Mouse (Mus musculus): ENCODE measurements at regions not wholly inside any gene's neighbourhood (a gene's known extent, or its start where the extent isn't known, plus 50 kb on each side); places are given as distances from the start of the nearest gene placed in this dataset.
"Not testable (repeated sequence)": the region's sequence is repeated elsewhere in the genome, so short reads cannot be mapped to it uniquely, and the experiment has no call there.

DNA sequence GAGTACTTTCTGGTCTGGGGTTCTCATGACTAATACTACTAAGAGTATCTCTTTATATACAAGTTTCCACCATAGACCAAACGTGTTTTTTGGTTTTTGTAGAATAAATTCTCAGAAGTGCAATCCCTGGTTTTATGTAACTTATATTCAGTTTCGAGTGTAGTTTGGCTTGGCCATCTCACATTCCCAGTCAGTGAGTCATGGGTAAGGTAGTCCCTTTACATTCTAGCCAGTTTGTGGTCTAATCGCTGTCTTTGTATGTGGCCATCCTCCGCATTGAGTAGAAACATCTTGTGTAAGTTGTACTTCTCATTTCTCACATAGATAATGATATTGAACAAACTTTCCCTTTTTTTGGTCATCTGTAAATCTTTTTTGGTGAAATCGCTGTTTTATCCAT lies 88.3 kb downstream of the Anxa5 start:
- in situ Hi-C loops (cut with MboI, MseI) = no loop called here

DNA sequence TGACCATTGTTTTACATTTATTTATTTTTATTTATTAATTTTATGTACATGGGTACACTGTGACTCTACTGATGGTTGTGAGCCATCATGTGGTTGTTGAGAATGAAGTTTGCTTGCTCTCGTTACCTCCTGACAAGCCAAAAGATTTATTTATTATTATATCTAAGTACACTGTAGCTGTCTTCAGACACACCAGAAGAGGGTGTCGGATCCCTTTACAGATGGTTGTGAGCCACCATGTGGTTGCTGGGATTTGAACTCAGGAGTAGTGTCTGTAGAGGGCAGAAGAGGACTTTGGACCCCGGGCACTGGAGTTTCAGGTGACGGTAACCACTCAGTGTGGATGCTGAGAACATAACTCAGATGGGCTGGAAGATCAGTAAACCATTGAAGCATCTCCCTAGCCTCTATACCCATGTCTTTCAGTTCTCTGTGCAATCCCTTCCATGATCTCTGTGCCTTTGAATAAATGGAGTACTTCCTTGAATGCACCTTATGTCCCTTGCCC lies 92.2 kb downstream of the Anxa5 start:
- in situ Hi-C loops (cut with MboI, MseI) = no loop called here

DNA sequence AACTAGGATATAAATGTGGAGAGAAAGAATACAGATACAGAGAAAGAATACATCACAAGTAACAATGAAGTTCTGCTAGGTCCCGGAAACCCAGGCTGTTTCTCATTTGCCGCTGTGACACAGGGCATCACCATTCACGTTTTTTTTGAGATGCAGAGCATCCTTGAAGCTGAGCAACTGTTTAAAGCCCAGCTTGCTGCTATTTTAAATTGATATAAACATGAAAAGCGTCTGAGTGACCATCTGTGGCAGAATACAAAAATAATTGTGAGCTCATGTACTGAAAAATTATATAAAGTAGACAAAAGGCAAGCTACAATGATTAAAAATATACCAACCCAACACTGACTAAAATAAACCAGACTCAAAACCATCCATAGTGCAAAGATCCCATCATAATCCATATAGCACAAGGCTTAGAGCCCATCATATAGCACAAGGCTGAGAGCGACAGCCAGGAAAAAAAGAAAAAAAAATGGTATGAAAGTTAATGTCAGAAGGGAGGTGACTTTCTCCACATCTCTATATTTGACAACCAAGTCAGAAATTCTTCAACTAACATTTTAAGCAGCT lies 94.0 kb downstream of the Anxa5 start:
- in situ Hi-C loops (cut with MboI, MseI) = no loop called here

DNA sequence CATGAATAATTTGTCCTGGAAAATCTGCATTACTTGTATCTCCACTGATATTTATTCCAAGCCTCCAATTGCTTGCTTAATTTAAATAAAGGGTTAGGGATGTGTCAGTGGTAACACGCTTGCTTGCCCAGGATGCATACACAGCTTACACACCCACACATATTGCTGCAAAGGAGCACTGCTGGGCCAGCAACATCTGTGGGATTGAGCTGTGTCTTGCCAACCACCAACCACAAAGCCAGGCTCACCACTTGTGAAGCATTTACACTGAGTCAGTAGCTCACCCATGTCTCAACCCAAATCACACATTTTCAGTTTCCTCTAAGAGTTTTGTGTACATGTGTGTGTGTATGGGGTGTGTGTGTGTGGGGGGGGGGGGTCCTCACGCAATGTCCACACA lies 100.0 kb downstream of the Anxa5 start:
- in situ Hi-C loops (cut with MboI, MseI) = no loop called here

DNA sequence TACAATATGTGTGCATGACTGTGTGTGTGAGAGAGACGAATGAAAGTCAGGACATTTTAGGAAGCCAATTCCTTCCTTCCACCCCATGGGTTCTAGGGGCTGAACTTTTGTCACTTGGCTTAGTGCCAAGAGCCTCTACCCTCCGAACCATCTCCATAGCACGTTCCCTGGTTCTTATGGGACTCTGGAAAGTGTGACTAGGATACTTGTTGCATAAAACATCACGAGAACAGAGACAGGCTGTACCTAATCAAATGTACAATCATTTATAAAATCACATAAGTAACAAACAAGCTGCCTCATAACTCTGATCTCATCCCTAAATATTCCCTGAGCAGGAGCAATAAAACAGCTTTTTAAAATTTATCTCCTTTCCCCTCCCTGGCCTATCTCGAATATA lies 100.8 kb downstream of the Anxa5 start:
- in situ Hi-C loops (cut with MboI, MseI) = no loop called here

DNA sequence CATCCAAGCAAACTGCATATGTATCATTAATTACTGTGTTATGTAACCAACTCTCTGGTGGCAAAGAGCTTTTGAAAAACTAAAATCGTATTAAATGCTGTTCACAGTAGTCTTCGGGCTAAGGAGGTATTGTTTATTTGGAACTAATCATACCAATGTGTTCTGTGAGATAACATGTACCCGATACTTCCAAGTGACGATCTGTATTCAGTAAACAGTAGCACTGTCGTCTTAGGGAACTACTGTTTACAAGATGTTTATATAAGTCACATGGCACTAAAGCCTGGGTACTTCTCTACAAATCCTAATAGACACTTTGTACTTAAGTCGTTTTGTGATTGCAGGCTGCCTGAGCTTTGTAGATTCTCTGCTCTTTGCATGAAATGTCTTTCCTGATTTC lies 114.8 kb downstream of the Anxa5 start:
- in situ Hi-C loops (cut with MboI, MseI) = no loop called here

DNA sequence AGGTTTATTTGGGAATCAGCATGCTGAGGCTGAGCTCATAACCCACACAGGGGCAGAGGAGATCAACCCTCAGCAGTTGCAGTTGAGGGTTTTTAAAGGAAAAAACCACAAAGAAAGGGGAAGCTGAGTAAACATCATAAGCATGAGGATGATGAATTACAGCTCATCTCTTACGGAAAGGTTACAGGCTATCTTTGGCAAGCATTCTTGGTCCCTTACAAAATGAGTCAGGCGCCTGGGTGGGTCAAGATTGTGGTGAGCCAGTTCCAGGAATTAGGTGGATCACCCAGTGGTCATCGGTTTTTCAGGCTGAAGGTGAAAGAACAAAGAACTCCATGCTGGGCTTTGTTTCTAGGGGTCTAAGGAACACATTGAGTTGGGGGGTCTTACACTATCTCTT lies 121.5 kb downstream of the Anxa5 start:
- in situ Hi-C loops (cut with MboI, MseI) = not testable (repeated sequence)

DNA sequence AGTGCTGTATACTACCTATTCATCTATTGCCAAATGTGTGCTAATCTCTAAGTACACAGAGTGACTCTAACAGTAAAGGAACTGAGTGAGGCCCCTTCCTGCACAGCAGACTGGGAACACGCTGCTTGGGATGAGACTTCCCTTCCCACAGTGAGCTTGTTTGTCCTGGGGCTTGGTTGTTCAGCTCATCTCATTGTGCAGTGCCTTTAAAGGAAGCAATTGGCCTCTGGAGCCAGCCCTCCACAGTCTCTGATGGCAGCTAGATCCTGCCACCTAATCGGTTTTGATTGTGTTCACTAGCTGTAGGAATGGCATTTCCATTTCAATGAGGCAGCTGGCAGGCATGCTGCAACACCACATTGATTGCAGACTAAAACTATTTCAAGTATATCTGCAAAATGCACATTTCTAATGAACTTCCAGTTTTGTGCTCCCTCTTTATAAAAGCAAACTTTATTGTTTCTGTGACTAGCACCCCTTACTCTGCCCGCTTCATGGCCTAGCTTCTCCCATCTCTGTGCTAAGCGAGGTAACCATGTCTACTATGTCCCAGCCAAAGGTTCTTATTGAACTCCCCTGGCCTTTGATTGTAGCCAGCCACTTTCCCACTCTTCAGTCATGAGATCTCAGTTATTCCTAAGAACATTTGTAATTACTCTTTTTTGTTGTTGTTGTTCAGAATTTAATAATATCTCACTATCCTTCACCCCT lies 123.5 kb downstream of the Anxa5 start:
- in situ Hi-C loops (cut with MboI, MseI) = no loop called here

DNA sequence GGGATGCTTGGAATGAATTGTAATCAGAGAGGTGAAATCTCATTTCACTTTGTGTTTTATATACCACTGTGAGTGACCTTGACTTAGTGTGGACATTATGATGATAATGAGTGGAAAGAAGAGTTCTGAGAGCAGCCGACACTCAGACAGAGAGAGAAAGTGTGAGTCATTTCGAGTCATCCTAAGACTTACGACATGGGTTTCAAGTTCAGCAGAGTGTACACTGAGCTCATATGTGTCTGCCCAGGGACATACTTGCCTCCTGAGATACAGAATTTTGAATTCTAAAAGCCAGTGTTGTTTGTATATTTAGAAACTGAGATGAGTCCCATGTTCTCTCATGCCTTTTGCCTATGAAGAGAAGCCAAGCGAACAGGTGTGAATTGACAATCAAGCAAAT lies 126.6 kb downstream of the Anxa5 start:
- in situ Hi-C loops (cut with MboI, MseI) = no loop called here

DNA sequence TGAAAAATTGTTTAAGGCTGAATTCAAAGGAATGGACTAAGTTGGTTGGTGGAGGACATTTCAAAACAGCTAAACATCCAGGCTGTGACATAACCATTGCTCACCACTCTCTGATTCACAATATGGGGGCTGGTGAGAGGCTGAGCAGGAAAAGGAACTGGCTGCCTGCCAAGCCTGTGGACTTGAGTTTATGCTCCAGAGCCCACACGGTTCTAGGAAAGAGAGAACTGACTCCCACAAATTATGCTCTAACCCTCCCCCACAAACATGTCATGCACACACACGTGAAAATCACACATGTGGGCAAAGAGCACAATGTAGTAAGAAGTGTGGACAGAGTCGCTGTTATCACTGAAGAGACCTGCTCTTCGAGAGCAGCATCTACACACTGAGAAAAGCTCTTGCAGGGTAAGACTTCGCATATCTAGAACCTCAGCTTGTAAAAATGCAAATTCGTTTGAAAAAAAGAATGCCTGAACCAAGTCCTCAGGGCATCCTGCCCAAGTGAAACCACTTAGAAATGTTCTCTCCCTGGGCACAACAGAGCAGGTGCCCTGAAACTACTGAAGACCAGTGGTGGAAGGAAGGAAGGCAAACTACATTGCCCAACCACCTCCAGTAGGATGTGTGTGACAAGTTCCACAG lies 118.9 kb upstream of the Qrfpr start:
- in situ Hi-C loops (cut with MboI, MseI) = no loop called here

DNA sequence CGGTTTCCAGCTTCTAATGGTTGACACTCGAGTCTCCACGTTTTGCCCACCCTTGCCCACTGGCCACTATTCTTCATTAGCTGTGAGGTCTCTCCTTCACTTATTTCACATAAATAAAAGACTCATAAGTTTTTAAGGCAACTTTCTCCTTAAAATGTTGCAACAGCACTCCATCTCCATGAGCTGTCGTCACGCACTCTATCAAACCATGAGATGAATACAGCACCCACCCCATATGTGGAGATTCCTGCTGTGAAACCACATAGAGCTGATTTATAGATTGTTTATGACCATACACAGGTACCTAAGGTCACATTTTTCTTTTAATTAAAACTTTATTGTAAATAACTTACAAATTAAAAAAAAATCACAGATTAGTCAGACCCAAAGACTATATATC lies 117.5 kb upstream of the Qrfpr start:
- in situ Hi-C loops (cut with MboI, MseI) = no loop called here

DNA sequence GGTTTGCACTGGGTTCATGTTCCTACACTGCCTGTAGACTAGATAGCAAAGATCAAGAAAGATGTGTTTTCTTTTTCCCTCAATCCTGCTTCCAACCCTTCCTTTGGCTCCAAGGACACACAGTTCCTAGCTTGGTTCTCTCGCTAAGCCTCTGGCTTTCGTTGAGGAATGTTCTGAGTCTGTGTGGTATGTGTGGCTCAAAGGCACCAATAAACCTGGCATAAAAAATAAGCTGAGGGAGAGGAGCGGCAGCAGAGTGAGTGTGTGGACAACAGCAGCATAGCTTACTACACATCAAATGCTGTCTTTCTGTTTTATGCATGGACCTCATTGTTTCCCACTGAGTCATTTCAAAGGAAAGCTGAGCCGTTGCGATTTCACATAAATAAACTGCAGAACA lies 112.2 kb upstream of the Qrfpr start:
- in situ Hi-C loops (cut with MboI, MseI) = no loop called here

DNA sequence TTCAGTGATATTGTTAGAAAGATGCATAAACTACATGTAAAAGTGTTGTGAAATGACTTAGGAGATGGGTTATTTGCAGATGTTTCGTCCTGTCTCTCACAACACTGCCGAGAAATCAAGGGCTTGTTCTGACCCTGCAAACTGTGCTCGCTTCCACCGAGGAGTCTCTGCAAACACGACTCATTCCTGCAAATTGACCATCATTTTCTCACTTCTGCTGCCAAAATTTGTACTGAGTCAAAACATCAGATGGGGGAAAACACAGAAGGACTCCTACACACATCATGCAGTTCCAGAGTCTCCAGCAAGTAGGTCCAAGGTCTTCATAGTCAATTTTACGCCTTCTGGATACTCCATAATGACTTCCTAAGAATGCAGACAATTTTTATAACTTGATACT lies 109.9 kb upstream of the Qrfpr start:
- in situ Hi-C loops (cut with MboI, MseI) = no loop called here

DNA sequence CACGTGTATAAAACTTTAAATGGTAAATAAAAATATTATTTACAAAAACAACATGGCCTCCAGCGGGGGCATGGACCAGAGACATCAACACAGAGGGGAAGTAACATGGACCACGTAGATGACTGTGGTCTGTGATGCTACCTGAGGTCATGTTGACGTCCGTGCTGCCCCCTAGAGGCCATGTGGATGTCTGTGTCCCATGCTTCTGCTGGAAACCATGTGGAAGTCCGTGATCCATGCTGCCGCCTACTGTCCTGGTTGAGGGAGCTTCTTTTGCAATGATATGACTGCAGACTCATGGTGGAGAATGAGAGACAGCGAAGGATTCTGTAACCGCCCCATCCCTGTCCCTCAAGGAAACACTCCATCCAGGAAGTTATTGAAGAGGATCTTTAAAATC lies 108.5 kb upstream of the Qrfpr start:
- in situ Hi-C loops (cut with MboI, MseI) = no loop called here

DNA sequence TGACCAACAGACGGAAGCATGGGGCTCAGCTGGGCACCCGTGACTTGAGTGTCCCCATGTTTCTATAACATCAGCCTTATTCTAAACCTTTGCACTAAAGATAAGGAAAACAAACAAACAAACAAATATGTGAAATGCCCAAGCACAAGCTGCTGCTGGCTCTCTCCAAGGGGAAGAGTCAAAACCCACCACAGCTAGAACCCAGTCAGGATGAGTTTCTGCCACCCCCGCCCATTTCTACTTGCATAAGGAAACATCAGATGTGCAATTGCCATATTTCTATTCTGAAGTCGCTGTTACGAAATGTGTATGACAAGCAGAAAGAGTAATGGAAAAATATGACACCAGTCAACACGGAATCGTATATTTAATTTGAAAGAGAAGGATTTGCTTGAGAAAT lies 107.5 kb upstream of the Qrfpr start:
- in situ Hi-C loops (cut with MboI, MseI) = no loop called here

DNA sequence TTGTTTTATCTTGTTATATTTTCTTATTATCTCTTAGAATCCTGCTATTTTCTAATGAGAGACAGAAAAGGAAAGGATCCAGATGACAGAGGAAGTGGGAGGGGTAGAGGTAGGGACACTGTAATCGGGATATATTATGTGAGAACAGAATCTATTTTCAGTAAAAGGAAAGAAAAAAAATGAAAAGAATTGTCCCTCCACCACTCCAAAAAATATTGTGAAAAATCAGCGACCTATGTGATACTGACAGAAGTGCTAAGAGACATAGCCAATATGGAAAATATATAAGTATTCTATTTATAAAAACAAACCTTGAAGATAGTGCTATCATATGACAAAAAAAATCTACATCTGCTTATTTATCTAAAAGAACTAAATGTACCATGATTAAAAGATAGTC lies 106.8 kb upstream of the Qrfpr start:
- in situ Hi-C loops (cut with MboI, MseI) = no loop called here

DNA sequence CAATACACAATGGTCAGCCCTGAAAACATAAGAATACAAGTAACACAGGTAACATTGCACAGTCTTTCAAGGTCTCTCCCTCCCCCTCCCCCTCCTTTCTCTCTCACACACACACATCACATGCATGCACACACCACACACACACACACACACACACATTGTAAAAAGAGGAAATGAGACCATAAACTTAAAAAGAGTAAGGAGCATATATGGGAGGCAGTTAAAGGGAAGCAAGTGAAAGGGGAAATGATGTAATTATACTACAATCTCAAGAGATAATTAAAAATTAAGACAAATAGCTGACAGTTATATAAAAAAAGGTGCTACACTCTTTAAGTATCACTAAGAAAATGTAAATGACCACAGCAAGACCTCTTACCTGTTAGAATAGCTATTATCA lies 96.5 kb upstream of the Qrfpr start:
- in situ Hi-C loops (cut with MboI, MseI) = no loop called here

DNA sequence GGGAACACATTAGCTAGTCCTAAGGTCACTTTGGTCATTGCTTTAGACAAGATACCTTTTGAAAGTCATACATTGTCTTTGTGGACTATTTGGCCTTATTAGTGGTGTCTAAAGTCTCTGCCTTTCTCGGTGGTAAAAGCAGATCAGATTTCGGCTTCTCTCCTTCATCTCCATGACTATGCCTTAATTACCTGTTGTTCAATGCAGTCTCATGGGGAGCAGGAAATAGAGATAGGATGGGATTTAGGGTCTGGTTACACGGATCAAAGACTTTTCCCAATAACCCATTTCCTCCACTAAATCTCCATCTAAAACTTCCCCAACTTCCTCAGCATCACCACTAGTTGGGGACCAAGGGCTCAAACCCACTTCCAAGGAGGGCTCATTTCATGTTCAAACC lies 89.2 kb upstream of the Qrfpr start:
- in situ Hi-C loops (cut with MboI, MseI) = no loop called here

DNA sequence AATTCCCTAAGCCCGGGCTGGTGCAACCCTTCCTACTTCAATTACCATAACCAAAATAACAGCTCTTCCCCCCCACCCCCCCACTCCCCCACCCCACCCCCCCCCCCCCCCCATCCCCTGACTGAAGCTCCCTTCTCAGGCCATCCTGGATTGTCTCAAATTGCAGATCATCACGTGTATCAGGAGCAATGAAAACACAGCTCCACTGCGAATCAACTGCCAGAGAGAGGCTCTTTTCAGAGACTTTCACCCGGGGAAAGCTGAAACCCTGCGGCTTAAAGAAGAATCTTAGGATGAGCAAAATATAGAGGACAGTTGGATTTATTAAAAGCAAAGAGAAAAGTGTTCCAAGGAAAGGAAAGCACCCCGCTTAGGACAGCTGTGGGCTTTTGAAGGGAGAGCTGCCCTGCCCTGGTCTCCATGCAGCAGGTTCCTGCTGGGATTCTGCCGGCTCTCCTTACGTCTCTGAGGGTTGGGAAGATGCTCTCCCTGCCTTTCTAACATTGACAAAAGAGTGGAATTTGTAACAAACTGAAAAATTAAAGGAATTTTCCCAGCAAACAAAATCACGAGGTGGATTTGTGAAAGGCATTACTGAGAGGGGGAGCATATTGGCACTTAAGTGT lies 88.6 kb upstream of the Qrfpr start:
- in situ Hi-C loops (cut with MboI, MseI) = no loop called here

DNA sequence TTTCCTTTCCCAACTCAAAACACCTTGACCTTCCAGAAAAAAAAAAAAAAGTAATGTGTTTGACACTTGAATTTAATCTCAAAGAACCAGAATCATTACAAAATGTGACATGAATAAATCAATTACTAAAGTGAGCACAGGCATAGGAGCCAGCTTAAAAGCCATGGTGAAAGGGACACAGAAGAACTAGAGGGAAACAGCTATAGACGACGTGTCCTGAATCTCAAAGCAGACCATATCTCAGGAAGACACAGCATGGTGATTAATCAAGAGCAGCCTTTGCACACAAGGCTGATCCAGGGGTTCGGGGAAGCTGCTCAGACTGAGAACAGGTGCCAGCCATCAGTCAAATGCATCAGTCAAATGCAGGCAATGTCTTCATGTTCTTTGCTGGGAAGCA lies 74.7 kb upstream of the Qrfpr start:
- in situ Hi-C loops (cut with MboI, MseI) = loop anchor here (10.0 kb wide), 1 partner anchor 1138 kb away; no protein-coding TSS in a partner anchor

DNA sequence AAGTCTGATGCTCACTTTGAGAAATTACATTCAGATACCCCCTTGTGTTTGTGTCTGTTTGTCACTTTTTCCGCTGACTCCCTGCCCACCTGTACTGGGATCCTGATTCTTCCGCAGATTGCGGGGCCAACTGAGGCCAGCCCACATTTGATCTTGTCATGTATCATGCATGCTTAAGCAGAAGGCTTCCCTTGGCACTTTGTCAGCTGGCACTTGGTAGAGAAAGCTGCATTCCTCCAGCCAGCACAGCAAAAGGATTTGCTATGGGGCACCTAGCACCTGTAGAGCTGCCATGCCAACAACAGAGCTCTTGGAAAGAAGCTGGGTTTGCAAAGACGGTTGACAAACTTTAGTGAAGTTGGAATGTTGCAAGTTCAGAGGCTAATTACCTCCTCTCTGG lies 69.9 kb upstream of the Qrfpr start:
- in situ Hi-C loops (cut with MboI, MseI) = loop anchor here (10.0 kb wide), 1 partner anchor 1143 kb away; no protein-coding TSS in a partner anchor

DNA sequence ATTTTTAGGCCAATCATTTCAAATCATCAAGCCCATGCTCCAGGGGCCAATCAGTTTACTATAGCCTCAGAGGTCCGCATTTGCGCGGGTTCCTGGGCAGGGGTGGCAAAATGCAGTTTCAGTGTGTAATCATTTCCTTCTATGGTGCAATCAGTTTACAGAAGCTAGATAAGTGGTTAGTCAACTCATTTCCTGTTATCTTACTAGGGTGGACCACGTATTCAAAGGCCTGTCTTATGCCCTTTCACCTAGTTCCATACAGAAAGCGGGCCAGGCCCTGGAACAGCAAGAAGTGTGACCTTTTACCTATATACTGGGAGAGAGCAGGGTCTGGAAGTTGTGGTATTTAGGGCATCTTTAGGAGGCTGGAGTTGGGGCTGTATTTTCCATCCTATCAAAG lies 62.0 kb upstream of the Qrfpr start:
- in situ Hi-C loops (cut with MboI, MseI) = no loop called here

DNA sequence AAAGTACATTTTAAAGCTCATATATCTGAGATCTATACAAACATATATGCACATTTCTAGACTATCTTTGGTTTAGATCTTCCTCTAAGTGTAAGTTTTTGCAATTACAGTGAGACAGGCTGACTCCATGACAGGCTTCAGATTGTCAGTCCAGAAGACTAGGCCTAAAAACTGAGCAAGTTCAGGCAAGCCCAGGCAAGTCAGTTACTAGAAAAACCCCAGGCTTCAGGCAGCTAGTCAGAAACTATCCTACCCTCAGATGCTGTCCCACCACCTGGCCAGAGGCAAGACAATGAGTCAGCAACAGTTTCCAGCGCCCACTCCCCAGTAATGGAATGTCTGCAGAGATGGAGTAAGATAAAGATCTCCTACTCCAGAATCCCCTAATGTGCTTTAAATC lies 53.4 kb upstream of the Qrfpr start:
- in situ Hi-C loops (cut with MboI, MseI) = no loop called here
